Mouse (Mus musculus): ENCODE measurements at regions not wholly inside any gene's neighbourhood (a gene's known extent, or its start where the extent isn't known, plus 50 kb on each side); places are given as distances from the start of the nearest gene placed in this dataset.

- no peaks in the 10 kb centered on the region for H3K9me3 ChIP-seq (ENCODE audit: control insufficient read depth, low read length)
- H3K4me2 ChIP-seq (replicated peaks; ENCODE audit: low read depth, low read length): no peak overlapping the region
- H3K36me3 ChIP-seq (ENCODE audit: control insufficient read depth, insufficient read depth, low read length): no peaks in the 10 kb centered on the region
- ATAC-seq (ENCODE audit: low FRiP score): no peak
- no peak for DNase-seq (ENCODE audit: low spot score)
- WGBS: 75% methylated on average over 8 of the region's 8 CpGs
- no peak overlapping the region for H3K4me3 ChIP-seq (ENCODE audit: low read depth, low read length)
- no peak overlapping the region for H3K27ac ChIP-seq (ENCODE audit: low read depth, low read length)
- H3K4me1 ChIP-seq (replicated peaks; ENCODE audit: control insufficient read depth, insufficient read depth, low read length): no peaks in the 10 kb centered on the region
- H3K27me3 ChIP-seq (ENCODE audit: control insufficient read depth, insufficient read depth, low read length): 0 out of 2 replicates have a peak, but pooled peaks cover 2% of the 10 kb centered on the region
- no peak overlapping the region for H3K9ac ChIP-seq (ENCODE audit: low read depth, low read length)
Measured at GRCm38 (mm10) chr1:183640568-183640967, 222.6 kb downstream of the Hhipl2 start.

DNA sequence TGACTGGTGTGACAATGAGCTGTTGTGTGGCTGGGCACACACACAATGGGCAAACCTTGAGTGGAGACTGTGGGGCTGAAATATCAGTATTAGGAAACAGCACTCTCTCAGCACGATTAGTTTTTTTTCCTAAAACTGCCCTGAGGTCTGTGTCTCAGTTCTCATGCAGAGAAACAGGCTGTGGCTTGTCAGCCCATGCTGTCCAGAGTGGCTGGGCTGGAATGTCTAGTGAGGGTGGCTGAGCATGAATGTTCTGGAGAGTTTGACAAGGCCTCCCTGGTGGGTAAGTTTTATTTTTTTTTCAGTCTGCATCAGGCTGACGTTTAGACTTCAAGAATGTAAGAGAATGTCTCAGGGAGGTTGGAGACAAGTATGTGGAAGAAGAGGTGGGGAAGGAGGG is 226.0 kb downstream of the Hhipl2 start:
- no peaks in the 10 kb centered on the region for H3K4me1 ChIP-seq (replicated peaks; ENCODE audit: control insufficient read depth, insufficient read depth, low read length)
- H3K4me2 ChIP-seq (replicated peaks; ENCODE audit: low read depth, low read length): no peak overlapping the region
- no peak for ATAC-seq (ENCODE audit: low FRiP score)
- H3K9ac ChIP-seq (ENCODE audit: low read depth, low read length): no peak overlapping the region
- 45% methylated on average over 2 of the region's 2 CpGs for WGBS
- no peaks in the 10 kb centered on the region for H3K36me3 ChIP-seq (ENCODE audit: control insufficient read depth, insufficient read depth, low read length)
- no peak overlapping the region for H3K27ac ChIP-seq (ENCODE audit: low read depth, low read length)
- no peak for DNase-seq (ENCODE audit: low spot score)
- no peak overlapping the region for H3K4me3 ChIP-seq (ENCODE audit: low read depth, low read length)
- no peaks in the 10 kb centered on the region for H3K9me3 ChIP-seq (ENCODE audit: control insufficient read depth, low read length)
- H3K27me3 ChIP-seq (ENCODE audit: control insufficient read depth, insufficient read depth, low read length): 0 out of 2 replicates have a peak, but pooled peaks cover 2% of the 10 kb centered on the region

GRCm38 (mm10) chr1:183653878-183654277 is 235.9 kb downstream of the Hhipl2 start:
- WGBS: 87% methylated on average over 6 of the region's 6 CpGs
- Histone ChIP-seq H3K36me3 (ENCODE audit: control insufficient read depth, insufficient read depth, low read length) (no peaks in the 10 kb centered on the region), H3K9me3 (ENCODE audit: control insufficient read depth, low read length) (no peaks in the 10 kb centered on the region), H3K9ac (ENCODE audit: low read depth, low read length) (no peak overlapping the region), H3K27ac (ENCODE audit: low read depth, low read length) (no peak overlapping the region), H3K4me3 (ENCODE audit: low read depth, low read length) (no peak overlapping the region), H3K4me2 (replicated peaks; ENCODE audit: low read depth, low read length) (no peak overlapping the region), H3K4me1 (replicated peaks; ENCODE audit: control insufficient read depth, insufficient read depth, low read length) (no peaks in the 10 kb centered on the region), H3K27me3 (ENCODE audit: control insufficient read depth, insufficient read depth, low read length) (no peaks in the 10 kb centered on the region)
- DNase-seq (ENCODE audit: low spot score) (no peak), ATAC-seq (ENCODE audit: low FRiP score) (no peak)

DNA sequence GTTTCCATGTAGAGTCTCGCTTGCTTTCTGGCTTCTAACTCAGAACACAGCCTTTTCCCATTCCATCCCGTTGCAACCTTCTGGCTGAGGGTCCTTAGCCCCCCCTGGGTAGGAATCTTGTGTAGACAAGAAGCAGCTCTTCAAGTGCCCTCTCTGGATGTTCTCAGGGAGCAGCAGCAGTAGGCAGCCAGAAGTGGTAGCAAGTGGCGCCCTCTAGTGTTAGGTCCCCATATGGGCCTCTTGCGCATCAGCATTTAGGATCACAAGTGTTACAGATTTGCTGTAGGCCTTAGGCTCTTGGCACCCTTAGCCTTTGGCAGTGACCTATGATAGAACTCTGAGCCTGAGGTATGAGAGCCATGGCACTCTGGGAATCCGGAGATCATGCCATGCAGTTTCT is 239.0 kb downstream of the Hhipl2 start:
- ATAC-seq (ENCODE audit: low FRiP score) (no peak), DNase-seq (ENCODE audit: low spot score) (peak; percentile 77)
- H3K27ac ChIP-seq (ENCODE audit: low read depth, low read length): no peak overlapping the region

GRCm38 (mm10) chr1:183660541-183660940 is 242.5 kb downstream of the Hhipl2 start:
- H3K9me3 ChIP-seq (ENCODE audit: control insufficient read depth, low read length): no peaks in the 10 kb centered on the region
- H3K27me3 ChIP-seq (ENCODE audit: control insufficient read depth, insufficient read depth, low read length): no peaks in the 10 kb centered on the region
- WGBS: 88% methylated on average over 2 of the region's 2 CpGs
- no peak overlapping the region for H3K4me2 ChIP-seq (replicated peaks; ENCODE audit: low read depth, low read length)
- H3K4me3 ChIP-seq (ENCODE audit: low read depth, low read length): no peak overlapping the region
- no peaks in the 10 kb centered on the region for H3K4me1 ChIP-seq (replicated peaks; ENCODE audit: control insufficient read depth, insufficient read depth, low read length)
- no peak overlapping the region for H3K9ac ChIP-seq (ENCODE audit: low read depth, low read length)
- ATAC-seq (ENCODE audit: low FRiP score) (no peak), DNase-seq (ENCODE audit: low spot score) (no peak)
- H3K36me3 ChIP-seq (ENCODE audit: control insufficient read depth, insufficient read depth, low read length): no peaks in the 10 kb centered on the region
- H3K27ac ChIP-seq (ENCODE audit: low read depth, low read length): no peak overlapping the region

More for the DNA sequence above, 239.0 kb downstream of the Hhipl2 start:
- no peaks in the 10 kb centered on the region for H3K9me3 ChIP-seq (ENCODE audit: control insufficient read depth, low read length)
- no peaks in the 10 kb centered on the region for H3K4me1 ChIP-seq (replicated peaks; ENCODE audit: control insufficient read depth, insufficient read depth, low read length)
- no peak overlapping the region for H3K4me2 ChIP-seq (replicated peaks; ENCODE audit: low read depth, low read length)
- H3K27me3 ChIP-seq (ENCODE audit: control insufficient read depth, insufficient read depth, low read length): no peaks in the 10 kb centered on the region
- H3K4me3 ChIP-seq (ENCODE audit: low read depth, low read length): no peak overlapping the region
- 53% methylated on average over 5 of the region's 5 CpGs for WGBS
- no peaks in the 10 kb centered on the region for H3K36me3 ChIP-seq (ENCODE audit: control insufficient read depth, insufficient read depth, low read length)
- H3K9ac ChIP-seq (ENCODE audit: low read depth, low read length): no peak overlapping the region

DNA sequence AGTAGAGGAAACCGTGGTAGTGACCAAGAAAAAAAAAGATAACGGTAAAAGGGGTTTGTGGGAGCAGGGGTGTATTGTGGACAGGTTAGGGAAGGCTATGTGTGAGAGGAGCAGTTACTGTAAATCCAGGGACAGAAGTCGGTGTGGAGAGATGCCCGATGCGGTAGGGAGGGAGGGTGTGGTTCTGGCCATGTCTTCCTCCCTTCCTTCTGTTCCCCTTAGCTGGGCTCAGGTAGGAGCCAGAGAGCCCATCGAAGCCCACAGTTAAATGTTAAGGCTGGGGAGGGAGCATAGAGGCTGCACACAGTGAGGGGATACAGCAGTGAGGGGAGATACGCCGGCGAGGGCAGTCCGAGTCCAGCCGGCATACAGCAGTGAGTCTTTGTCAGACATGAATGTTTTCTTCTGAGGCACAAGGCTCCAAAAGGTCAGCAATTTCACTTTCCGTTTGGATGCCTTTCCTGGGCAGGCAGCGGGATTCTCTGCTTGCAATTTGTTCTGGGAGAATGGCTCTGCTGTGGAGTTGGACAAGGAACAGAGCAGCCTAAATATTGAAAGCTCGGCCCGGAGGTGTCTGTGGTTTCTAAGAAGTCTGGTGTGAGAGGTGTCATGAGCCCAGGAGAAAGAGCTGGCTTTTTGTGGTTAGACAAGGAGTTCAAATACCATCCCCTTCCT is 244.5 kb downstream of the Hhipl2 start:
- 82% methylated on average over 15 of the region's 15 CpGs for WGBS

DNA sequence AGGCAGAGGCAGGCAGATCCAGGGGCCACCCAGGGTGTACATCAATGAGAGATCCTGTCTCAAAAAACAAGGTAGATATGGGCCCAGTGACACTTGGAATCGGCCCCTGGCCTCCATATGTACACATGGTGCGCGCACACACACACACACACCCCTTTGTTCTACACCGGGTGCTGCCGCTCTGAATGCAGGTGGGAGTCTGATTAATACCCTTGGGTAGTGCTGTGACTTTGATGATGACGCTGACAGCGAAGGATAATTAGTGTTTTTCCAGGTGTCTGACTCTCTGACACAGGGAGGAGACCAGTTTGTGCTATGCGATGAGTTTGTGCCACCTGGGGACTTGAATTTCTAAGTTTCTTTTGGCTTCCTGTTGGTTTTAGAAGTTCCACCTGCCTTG is 251.3 kb downstream of the Hhipl2 start:
- no peaks in the 10 kb centered on the region for H3K36me3 ChIP-seq (ENCODE audit: control insufficient read depth, insufficient read depth, low read length)
- ATAC-seq (ENCODE audit: low FRiP score) (no peak), DNase-seq (ENCODE audit: low spot score) (no peak)
- no peak overlapping the region for H3K9ac ChIP-seq (ENCODE audit: low read depth, low read length)
- 78% methylated on average over 8 of the region's 8 CpGs for WGBS
- H3K9me3 ChIP-seq (ENCODE audit: control insufficient read depth, low read length): 0 out of 2 replicates have a peak, but pooled peaks cover 2% of the 10 kb centered on the region
- H3K27ac ChIP-seq (ENCODE audit: low read depth, low read length): no peak overlapping the region
- no peak overlapping the region for H3K4me3 ChIP-seq (ENCODE audit: low read depth, low read length)
- H3K4me1 ChIP-seq (replicated peaks; ENCODE audit: control insufficient read depth, insufficient read depth, low read length): no peaks in the 10 kb centered on the region
- no peak overlapping the region for H3K4me2 ChIP-seq (replicated peaks; ENCODE audit: low read depth, low read length)
- H3K27me3 ChIP-seq (ENCODE audit: control insufficient read depth, insufficient read depth, low read length): no peaks in the 10 kb centered on the region

More for the DNA sequence above, 244.5 kb downstream of the Hhipl2 start:
- Histone ChIP-seq H3K4me3 (ENCODE audit: low read depth, low read length) (no peak overlapping the region), H3K4me2 (replicated peaks; ENCODE audit: low read depth, low read length) (no peak overlapping the region), H3K36me3 (ENCODE audit: control insufficient read depth, insufficient read depth, low read length) (no peaks in the 10 kb centered on the region), H3K27ac (ENCODE audit: low read depth, low read length) (no peak overlapping the region), H3K9me3 (ENCODE audit: control insufficient read depth, low read length) (0 out of 2 replicates have a peak, but pooled peaks cover 2% of the 10 kb centered on the region), H3K27me3 (ENCODE audit: control insufficient read depth, insufficient read depth, low read length) (no peaks in the 10 kb centered on the region), H3K4me1 (replicated peaks; ENCODE audit: control insufficient read depth, insufficient read depth, low read length) (no peaks in the 10 kb centered on the region), H3K9ac (ENCODE audit: low read depth, low read length) (no peak overlapping the region)
- DNase-seq (ENCODE audit: low spot score) (no peak), ATAC-seq (ENCODE audit: low FRiP score) (no peak)

DNA sequence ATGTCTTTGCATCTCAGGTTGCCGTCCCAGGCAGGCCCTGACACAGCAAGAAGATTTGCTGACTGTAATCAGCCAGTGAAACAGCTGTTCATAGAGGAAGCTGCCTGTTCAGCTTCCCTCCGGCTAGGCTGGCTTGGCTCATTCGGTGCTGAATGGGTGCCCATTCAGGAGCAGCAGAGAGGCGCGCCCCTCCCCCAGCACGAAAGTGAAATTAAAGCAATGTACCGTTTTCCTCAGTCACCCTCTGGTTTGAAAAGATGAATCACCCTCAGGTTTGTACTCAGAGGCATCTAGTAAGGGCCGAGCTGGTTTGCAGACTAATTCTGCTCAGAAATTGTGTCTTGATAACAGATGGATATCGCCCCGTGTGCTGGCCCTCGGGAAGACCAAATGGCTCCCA is 251.7 kb downstream of the Hhipl2 start:
- Histone ChIP-seq H3K4me1 (replicated peaks; ENCODE audit: control insufficient read depth, insufficient read depth, low read length) (no peaks in the 10 kb centered on the region), H3K4me3 (ENCODE audit: low read depth, low read length) (no peak overlapping the region), H3K27me3 (ENCODE audit: control insufficient read depth, insufficient read depth, low read length) (no peaks in the 10 kb centered on the region), H3K9me3 (ENCODE audit: control insufficient read depth, low read length) (0 out of 2 replicates have a peak, but pooled peaks cover 2% of the 10 kb centered on the region), H3K4me2 (replicated peaks; ENCODE audit: low read depth, low read length) (no peak overlapping the region), H3K27ac (ENCODE audit: low read depth, low read length) (no peak overlapping the region), H3K9ac (ENCODE audit: low read depth, low read length) (no peak overlapping the region), H3K36me3 (ENCODE audit: control insufficient read depth, insufficient read depth, low read length) (no peaks in the 10 kb centered on the region)
- peak; percentile 22; the same call in 1 of the 2 replicates for ATAC-seq (ENCODE audit: low FRiP score)
- 60% methylated on average over 11 of the region's 11 CpGs for WGBS
- DNase-seq (ENCODE audit: low spot score): no peak

DNA sequence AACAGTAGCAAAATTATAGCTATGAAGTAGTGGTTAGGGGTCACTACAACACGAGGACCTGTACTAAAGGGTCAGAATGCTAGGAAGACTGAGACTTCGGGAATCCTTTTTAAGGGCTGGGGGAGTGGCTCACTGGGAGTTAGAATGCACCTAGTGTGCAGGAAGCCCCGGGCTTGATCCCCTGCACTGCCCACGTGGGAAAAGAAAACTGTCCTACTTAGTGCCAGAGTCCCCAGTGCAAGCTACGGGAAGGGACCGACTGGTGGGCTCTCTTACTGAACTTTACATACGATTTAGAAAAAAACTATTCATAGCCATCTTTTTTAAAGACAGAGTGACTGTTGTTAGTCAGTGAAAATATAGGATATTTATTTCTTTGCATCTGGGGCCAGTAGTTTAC is 252.5 kb downstream of the Hhipl2 start:
- no peak for DNase-seq (ENCODE audit: low spot score)
- H3K9ac ChIP-seq (ENCODE audit: low read depth, low read length): no peak overlapping the region
- H3K4me2 ChIP-seq (replicated peaks; ENCODE audit: low read depth, low read length): no peak overlapping the region
- 0 out of 2 replicates have a peak, but pooled peaks cover 2% of the 10 kb centered on the region for H3K9me3 ChIP-seq (ENCODE audit: control insufficient read depth, low read length)
- no peak for ATAC-seq (ENCODE audit: low FRiP score)
- no peak overlapping the region for H3K4me3 ChIP-seq (ENCODE audit: low read depth, low read length)
- H3K4me1 ChIP-seq (replicated peaks; ENCODE audit: control insufficient read depth, insufficient read depth, low read length): no peaks in the 10 kb centered on the region
- no peak overlapping the region for H3K27ac ChIP-seq (ENCODE audit: low read depth, low read length)
- no peaks in the 10 kb centered on the region for H3K36me3 ChIP-seq (ENCODE audit: control insufficient read depth, insufficient read depth, low read length)
- H3K27me3 ChIP-seq (ENCODE audit: control insufficient read depth, insufficient read depth, low read length): no peaks in the 10 kb centered on the region
- 80% methylated on average over 7 of the region's 7 CpGs for WGBS
